Mouse (Mus musculus): ENCODE measurements around the gene 1700024P04Rik. TPM values are rescaled to one million over a fixed set of nuclear protein-coding genes. Genes with fewer than 3 reads are reported as not detected.

Gene 1700024P04Rik
- polyA plus RNA-seq, 1 experiment from 2014 or later = not detected

Other genes with a start within 250 kb of the 1700024P04Rik start
- 37.3 and 37.8 TPM in 2 replicates for gene Fcho2, start 169.1 kb downstream of the 1700024P04Rik start, polyA plus RNA-seq (2016; fragmentation: Nextera tagmentation; extraction: Ambion mirVana)
- gene Tnpo1, start 58.2 kb downstream of the 1700024P04Rik start, polyA plus RNA-seq (2016; fragmentation: Nextera tagmentation; extraction: Ambion mirVana) = 86.9 and 93.2 TPM in 2 replicates
- gene Zfp366, start 200.3 kb upstream of the 1700024P04Rik start, polyA plus RNA-seq (2016; fragmentation: Nextera tagmentation; extraction: Ambion mirVana) = 0.45 and 0.55 TPM in 2 replicates